Mouse (Mus musculus) adrenal gland, adult 8-10 months (tissue): ENCODE measurements at regions not wholly inside any gene's neighbourhood (a gene's known extent, or its start where the extent isn't known, plus 50 kb on each side); places are given as distances from the start of the nearest gene placed in this dataset.

ENCODE experiments used
- DNase-seq: peaks from one replicate; pipeline ENCODE4 v3.0.0; 2022

GRCm38 (mm10) chr12:69101965-69102364, 57.0 kb downstream of the Rps29 start:
- no peak for DNase-seq

DNA sequence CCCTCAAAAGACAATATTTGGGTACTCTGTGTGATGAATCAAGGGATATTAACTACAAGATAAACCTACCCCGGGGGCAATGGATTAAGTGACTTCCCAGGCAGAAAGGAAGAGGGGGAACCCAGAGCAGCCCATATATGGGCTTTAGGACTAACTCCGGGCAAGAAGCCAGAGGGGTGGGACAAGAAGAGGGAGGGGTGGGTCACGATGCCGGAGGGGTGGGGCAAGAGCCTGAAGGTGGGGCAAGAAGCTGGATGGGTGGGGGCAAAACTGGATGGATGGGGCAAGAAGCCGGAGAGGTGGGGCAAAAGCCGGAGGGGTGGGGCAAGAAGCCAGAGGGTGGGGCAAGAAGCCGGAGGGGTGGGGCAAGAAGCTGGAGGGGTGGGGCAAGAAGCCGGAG, 64.1 kb downstream of the Rps29 start:
- DNase-seq = no peak

DNA sequence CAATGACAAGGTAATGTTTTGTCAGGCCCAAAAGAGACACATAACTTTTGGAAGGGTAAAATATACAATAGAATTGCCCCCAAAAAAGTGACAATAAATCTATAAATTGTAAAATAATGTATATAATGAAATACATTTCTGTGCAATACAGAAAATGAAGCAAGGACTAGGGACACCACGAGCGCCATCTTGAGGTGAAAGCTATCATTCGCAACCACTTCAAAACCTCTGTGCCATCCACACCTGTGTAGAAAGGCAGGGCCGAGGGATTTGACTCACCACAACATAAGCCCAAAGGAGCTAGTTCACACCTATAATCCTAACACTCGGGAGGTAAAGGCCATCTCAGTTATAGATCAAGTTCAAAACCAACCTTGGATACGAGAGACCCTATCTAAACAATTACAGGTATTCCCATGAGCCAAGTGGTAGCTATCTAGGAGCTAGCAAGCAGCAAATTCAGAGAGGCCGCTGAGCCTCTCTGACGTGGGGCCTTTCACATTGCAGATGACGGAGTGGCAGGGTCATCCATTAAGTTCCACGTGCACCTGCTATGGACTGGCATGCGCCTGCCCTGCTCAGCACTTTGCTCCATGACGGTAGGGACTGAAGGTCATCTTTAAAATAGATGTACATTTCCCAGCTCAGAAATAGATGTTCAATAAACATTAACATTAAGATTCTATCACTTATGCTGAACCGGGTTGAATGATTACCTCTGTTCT, 65.8 kb downstream of the Rps29 start:
- no peak for DNase-seq

GRCm38 (mm10) chr12:69087928-69088609, 70.9 kb downstream of the Rps29 start:
- no peak for DNase-seq

GRCm38 (mm10) chr12:69085522-69086179, 73.3 kb downstream of the Rps29 start:
- DNase-seq = no peak

DNA sequence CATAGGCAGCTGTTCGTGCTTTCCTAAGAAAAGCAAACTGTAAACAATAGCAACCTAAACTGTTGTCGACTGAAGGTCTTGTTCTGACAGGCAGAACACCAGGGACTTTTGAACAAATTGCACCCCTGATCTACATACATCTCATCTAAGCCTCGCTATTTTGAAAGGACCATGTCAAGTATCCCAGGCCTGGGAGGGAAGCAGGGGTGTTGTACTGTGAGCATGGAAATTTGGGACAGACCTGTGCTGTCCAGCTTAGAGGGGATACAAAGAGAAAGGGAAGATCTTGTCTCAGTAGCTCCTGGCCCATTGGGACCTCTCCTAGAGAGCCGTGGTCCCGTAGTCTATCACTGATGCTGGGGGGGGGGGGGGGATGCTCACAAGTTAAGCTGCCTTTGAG, 74.3 kb downstream of the Rps29 start:
- no peak for DNase-seq

- no peak for DNase-seq
Measured at GRCm38 (mm10) chr12:69082051-69082450, 76.9 kb downstream of the Rps29 start.

DNA sequence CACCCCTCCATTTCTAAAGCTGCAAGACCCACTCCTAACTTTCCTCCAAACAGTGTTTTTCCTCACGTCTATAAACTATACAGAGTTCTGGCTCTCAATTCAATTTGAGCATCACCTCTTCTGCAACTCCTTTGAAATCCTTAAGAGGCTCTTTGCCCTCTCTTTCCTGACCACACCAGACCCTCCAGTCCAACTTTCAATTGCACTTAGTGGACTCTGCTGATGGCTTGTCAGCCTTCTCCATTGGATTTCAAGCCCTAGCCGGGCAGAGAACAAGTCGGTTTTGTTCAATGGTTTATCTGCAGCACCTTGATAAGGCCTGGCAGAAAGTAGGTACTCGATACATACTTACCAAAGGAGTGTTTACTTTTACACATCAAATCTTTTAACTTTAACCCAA, 119.4 kb downstream of the Rps29 start:
- no peak for DNase-seq

DNA sequence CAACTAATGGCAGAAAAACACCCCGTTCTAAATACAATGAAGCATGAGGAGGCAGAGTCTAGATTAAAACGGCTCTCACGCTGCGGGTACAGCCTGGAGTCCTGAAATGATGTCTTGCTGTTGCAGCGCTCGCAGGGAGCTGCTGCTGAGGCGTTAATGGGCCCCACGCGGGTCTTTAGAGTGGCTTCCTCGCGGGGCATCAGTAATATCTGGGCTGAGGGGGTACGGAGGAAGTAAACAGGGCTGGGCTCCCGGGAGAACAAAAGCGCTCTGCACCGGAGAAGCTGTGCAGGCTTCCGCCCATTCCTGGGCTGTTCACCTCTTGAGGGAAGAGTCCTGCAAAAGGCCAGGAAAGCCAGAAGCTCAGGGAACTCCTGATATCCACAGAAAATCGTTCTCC, 135.4 kb downstream of the Rps29 start:
- DNase-seq = no peak

DNA sequence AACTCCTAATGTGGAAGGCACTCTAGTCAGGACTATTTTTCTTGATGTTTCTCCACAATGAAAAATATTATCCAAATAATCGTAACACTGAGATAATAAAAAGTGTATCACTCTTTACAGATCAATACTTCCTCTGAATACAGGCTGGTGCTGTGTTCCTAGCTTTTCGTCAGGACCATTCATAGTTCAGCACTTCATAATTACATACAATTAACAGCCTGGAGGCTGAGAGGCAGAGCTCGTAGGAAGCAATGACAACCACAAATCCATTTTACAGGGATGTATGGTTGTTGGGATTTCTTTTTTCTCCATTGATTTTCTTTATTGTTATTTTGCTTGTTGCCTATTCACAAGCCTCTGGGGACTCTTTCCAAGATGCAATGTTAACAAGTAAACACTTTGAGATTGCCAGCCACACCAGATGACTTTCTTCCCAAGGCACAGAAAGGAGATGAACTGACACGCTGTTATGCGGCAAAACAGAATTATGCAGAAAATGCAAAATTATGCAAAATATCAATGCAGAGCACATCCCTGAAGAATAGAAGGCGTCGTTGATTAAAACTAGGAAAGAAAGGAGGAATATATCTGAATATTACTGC, 142.2 kb downstream of the Rps29 start:
- no peak for DNase-seq

- no peak for DNase-seq
Measured at GRCm38 (mm10) chr12:69005141-69005540, 153.8 kb downstream of the Rps29 start.

DNA sequence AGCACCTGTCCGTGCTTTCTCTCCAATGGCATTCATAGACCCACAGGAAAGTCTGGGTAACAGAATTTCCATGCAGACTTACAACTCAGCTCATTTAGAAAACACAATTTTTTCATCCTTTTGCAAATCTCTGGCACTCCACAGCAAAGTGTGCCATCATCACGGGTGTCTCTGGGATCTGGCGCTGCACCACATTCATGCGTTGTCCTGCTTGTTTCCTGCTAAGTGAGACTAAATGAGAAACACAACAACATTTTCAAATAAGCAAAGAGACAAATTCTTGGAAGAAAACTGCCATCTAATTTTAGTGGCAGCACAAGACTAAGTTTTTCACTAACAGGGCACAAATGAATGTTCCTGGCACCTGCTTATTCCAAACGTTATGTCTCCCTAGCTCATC, 156.9 kb downstream of the Rps29 start:
- DNase-seq = no peak

DNA sequence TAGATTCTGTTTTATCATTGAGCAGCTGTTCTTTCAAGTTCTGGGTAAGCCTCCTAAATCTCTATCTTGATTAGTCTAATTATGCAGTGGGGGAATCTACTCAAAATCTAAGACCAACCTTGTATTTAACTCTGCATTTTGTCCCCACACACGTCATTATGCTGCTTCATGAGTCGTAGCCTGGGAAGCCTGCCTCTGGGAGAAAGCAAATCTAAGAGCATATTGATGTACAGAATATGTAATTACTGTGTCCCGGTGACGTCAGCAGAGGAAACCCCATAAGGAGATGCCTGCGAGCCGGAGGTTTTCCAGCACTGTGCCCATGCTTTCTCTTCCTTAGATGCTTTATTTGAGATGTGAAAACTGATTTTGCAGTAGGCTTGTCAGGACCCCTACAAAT, 161.7 kb downstream of the Rps29 start:
- DNase-seq = no peak

- DNase-seq = no peak
Measured at GRCm38 (mm10) chr12:68996740-68997139, 162.2 kb downstream of the Rps29 start.

DNA sequence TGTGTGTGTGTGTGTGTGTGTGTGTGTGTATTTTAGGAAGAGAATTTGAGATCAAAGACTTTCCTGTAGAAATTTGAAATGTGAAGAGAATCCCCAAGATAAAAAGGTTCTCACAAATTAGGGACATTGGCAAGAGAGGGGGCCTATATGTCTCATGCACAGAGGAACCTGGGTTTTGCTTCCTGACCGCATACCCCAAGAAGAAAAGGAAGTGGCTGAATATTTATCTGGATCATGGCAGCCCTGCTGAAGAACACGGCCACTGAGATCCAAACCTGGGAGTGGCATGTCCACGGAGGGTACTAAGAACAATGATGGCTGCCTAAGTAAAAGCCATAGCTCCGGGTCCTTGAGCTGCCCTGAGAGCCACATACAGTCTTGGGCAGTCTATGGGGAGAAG, 178.3 kb downstream of the Rps29 start:
- DNase-seq = no peak

DNA sequence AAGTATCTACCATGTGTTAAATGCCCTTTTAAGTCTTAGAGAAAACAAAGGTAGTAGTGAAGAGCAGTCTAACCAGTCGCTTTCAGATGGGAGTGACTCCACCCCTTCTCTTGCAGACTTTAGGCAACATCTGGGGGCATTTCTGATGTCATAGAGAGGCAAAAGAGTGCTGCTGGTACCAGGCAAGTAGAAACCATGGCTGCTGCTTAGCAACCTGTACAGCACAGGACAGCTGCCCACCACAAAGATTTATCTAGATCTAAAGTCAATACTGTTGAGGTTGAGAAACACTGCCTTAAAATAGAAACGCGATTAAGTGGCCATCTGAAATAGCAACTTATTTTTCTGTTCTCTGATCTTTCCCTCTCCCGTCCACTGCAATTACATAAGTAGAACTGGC, 178.8 kb downstream of the Rps29 start:
- no peak for DNase-seq

GRCm38 (mm10) chr12:68979232-68979631, 179.8 kb downstream of the Rps29 start:
- no peak for DNase-seq

- no peak for DNase-seq
Measured at GRCm38 (mm10) chr12:68977276-68977675, 181.7 kb downstream of the Rps29 start.

DNA sequence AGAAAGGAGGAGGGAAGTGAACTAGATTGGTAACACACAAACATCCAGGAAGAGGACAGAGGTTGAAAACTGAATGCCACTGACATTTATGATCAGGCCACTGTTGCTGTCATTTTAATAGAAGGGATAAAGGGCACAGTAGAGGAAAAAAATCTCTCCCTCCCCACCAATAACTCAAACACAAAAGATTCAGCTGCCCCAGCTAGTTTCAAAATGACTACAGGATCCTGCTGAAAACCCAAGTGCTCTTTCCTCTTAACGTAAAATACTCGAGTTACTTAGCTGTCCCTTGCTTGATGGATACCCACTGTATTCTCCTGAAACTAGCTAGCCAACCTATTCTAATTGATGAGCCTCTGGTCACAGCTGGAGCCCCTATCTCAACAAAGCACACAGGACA, 211.7 kb downstream of the Rps29 start:
- no peak for DNase-seq

DNA sequence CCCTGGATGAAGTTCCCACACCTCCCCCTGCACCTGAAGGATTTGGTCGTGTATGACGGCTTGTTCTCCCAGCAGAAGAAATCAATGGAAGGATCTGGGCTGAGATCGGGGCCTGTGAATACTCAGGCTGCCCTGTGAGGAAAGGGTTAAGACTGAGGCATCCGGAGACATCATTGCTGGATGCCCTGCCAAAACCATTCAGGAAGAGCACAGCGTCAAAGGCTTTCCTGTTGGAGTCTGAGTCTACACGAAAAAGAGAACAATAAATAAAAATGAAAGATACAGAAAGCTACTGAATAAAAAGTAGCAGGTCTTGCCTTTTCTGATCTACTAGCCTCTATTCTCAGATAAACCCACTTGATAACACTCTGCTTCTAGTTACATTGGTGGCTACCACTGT, 248.4 kb downstream of the Rps29 start:
- no peak for DNase-seq

GRCm38 (mm10) chr12:68904770-68905169, 254.2 kb downstream of the Rps29 start:
- DNase-seq = no peak

DNA sequence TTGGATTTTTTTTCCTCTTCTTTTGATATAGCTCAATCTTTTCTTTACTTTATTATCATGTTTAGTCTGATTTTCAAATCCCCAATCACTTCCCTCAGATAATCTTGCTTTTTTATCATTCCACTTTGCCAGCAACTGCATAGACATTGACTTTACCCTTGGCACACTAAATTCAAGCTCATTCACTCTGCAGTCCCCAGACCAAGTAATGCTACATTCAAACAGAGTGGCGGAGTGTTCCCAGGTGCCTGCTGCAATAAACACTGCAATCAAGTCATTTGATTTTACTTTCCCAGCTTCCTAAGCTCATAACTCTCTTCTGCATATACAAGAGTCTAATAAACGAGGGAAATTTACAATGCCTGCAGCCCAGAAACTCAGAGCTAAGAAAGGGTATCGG, 269.8 kb downstream of the Rps29 start:
- DNase-seq = no peak

DNA sequence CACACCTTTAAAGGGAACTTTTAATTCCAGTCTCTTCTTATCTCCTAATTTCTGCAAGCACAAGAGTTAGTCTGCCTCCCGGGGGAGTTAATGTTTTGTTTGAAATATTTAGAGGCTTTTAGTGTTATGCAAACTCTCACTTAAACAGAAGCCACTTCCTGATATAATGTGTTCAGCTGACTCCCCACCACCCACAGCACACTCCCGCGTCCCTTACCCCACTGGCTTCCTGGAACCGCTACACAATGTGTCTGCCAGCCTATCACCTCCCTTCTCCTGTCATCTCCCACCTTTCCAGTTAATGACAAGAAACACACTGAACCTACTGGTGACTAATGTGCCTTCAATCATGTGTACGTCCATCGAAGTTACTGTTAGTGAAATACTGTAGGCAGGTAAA, 276.5 kb downstream of the Rps29 start:
- DNase-seq = no peak

DNA sequence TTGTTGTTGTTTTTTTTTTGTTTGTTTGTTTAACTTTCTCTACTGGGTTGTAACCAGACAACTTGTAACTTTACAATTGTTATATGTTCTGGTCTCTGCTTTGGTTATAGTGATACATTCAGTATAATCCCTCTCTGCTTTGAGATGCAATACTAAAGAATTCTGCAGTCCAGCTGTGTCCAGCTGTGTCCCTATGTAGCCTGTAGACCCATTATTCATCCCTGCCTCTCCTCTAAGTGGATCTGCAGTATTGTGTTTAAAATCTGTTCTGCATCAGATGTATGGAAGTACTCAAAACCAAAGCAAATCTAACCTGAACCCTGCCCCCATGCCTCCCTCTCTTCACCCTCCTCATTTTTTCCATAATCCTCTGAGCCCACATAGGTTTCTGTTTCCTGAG, 279.6 kb downstream of the Rps29 start:
- no peak for DNase-seq
